Mouse (Mus musculus): ENCODE data around the gene Btn1a1.

DNA sequence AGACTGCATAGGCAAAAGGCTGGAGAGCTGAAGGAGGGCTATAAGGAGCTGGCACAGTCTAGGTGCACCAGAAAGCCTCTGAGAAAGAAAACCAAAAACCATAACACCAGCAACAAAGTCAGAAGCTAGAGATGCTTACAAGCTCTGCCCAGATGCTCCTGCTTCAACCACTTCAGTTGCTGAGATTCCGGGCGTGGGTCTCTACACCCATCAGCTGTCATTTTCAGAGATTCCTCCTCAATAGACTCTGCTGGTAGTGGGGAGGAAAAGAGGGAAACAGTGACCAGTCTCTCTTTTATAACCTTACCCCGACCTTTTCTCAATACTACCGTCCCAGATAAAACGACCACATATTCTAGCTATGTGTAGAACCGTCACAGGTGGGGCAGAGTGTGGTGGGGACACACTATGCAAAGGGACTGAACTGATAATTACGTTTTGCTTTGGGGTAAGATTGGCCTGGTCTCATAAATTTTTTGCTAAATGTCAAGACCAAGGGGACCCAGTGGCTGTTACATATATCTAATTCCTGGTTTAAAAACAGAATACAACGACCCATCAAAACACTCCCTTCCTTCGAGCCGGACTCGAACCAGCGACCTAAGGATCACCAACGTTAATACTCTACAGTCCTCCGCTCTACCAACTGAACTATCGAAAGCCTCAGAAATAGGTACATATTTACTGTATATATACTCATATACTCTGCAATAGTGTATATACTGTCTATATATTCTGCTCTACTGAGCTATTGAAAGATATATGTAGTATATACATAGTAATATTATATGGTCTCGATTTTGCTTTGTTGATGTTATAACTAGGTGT lies 37.3 kb downstream of the Btn1a1 start:
- TF ChIP-seq CTCF (IDR thresholded peaks at IDR 0.05) (no peak), EP300 (IDR thresholded peaks at IDR 0.05) (no peak)

All from lung, postnatal 0 days (tissue).